In the genomic region with DNA sequence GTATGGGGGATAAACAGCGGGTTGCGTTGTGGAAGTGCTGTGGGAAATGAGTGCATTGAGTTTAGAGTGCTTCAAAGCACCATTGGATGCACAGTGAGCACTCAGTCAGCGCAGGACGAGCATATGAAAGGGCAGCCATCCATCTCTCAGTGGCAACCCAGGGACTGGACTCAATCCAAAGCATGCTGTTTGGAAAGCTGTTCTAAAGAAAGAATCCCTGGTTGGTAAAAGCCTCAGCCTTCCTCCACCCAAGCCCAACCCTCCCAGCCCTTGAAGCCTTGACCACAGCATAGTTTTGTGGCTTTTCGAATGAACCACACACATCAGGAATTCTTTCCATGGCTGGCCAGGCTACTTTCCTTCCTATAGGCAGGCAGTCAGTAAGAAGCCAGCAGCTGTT, we compare ENCODE assay signal across 10 mouse cellular contexts.
DNase-seq lines count a peak whose midpoint lies in the region; ATAC-seq lines count a peak whose summit lies in the region.
"Had no signal": no experiment of that assay in that cellular context is flagged by ENCODE, and none has a peak within 500 bp of the region (broad histone marks: within the 10 kb centered on the region; RNA-seq: fewer than 3 reads in every experiment).

No protein-coding gene starts in this region.

- H3K27me3 ChIP-seq in forebrain, embryonic 13.5 days, result 0 out of 2 replicates have a peak, but pooled peaks cover 4% of the 10 kb centered on the region
- 0 out of 2 replicates have a peak, but pooled peaks cover 5% of the 10 kb centered on the region for H3K27me3 ChIP-seq in forebrain, embryonic 10.5 days (ENCODE audit: poor library complexity, severe bottlenecking)
- no peaks in the 10 kb centered on the region for H3K27me3 ChIP-seq in midbrain, embryonic 14.5 days (ENCODE audit: control insufficient read depth, insufficient read depth, low read length)
- H3K27me3 ChIP-seq in midbrain, embryonic 16.5 days (ENCODE audit: control insufficient read depth, insufficient read depth, low read depth, low read length), result peaks cover 3% of the 10 kb centered on the region
- H3K27me3 ChIP-seq in neural tube, embryonic 13.5 days, result no peaks in the 10 kb centered on the region
- H3K27me3 ChIP-seq: limb, embryonic 12.5 days had no signal

- no peaks in the 10 kb centered on the region for H3K9me3 ChIP-seq in forebrain, embryonic 13.5 days (replicated peaks)
- no peaks in the 10 kb centered on the region for H3K9me3 ChIP-seq in forebrain, embryonic 10.5 days
- no peaks in the 10 kb centered on the region for H3K9me3 ChIP-seq in midbrain, embryonic 14.5 days (ENCODE audit: control insufficient read depth, low read length)
- no peaks in the 10 kb centered on the region for H3K9me3 ChIP-seq in midbrain, embryonic 16.5 days (replicated peaks; ENCODE audit: control insufficient read depth, low read length, poor library complexity, severe bottlenecking)
- H3K9me3 ChIP-seq in neural tube, embryonic 13.5 days, result no peaks in the 10 kb centered on the region
- H3K9me3 ChIP-seq: limb, embryonic 12.5 days had no signal

- H3K36me3 ChIP-seq in forebrain, embryonic 13.5 days (ENCODE audit: poor library complexity, severe bottlenecking), result no peaks in the 10 kb centered on the region
- no peaks in the 10 kb centered on the region for H3K36me3 ChIP-seq in forebrain, embryonic 10.5 days (replicated peaks)
- H3K36me3 ChIP-seq in midbrain, embryonic 14.5 days (ENCODE audit: control insufficient read depth, insufficient read depth, low read length), result no peaks in the 10 kb centered on the region
- no peaks in the 10 kb centered on the region for H3K36me3 ChIP-seq in midbrain, embryonic 16.5 days (ENCODE audit: control insufficient read depth, insufficient read depth, low read length)
- H3K36me3 ChIP-seq in neural tube, embryonic 13.5 days, result no peaks in the 10 kb centered on the region
- H3K36me3 ChIP-seq: limb, embryonic 12.5 days had no signal

- no peak overlapping the region for H3K4me3 ChIP-seq in forebrain, embryonic 13.5 days
- no peak overlapping the region for H3K4me3 ChIP-seq in forebrain, embryonic 10.5 days
- H3K4me3 ChIP-seq in midbrain, embryonic 14.5 days (replicated peaks; ENCODE audit: low read depth, low read length), result no peak overlapping the region
- H3K4me3 ChIP-seq in midbrain, embryonic 16.5 days (ENCODE audit: low read depth, low read length), result no peak overlapping the region
- no peak overlapping the region for H3K4me3 ChIP-seq in neural tube, embryonic 13.5 days
- H3K4me3 ChIP-seq: limb, embryonic 12.5 days had no signal

- no peak overlapping the region for H3K9ac ChIP-seq in forebrain, embryonic 13.5 days
- no peak overlapping the region for H3K9ac ChIP-seq in midbrain, embryonic 14.5 days (replicated peaks; ENCODE audit: low read length)
- no peak overlapping the region for H3K9ac ChIP-seq in midbrain, embryonic 16.5 days (ENCODE audit: low read depth, low read length)
- no peak overlapping the region for H3K9ac ChIP-seq in neural tube, embryonic 13.5 days
- H3K9ac ChIP-seq: limb, embryonic 12.5 days had no signal

- H3K4me1 ChIP-seq in forebrain, embryonic 13.5 days, result peaks cover 27% of the 10 kb centered on the region
- H3K4me1 ChIP-seq in forebrain, embryonic 10.5 days, result peaks cover 35% of the 10 kb centered on the region
- H3K4me1 ChIP-seq in midbrain, embryonic 14.5 days (ENCODE audit: control insufficient read depth, insufficient read depth, low read length), result peaks cover 14% of the 10 kb centered on the region; the same call in 1 of the 2 replicates
- H3K4me1 ChIP-seq in midbrain, embryonic 16.5 days (ENCODE audit: control insufficient read depth, insufficient read depth, low read length), result no peaks in the 10 kb centered on the region
- peaks cover 17% of the 10 kb centered on the region for H3K4me1 ChIP-seq in neural tube, embryonic 13.5 days (replicated peaks)
- H3K4me1 ChIP-seq: limb, embryonic 12.5 days had no signal

- no peak overlapping the region for H3K4me2 ChIP-seq in forebrain, embryonic 13.5 days
- H3K4me2 ChIP-seq in midbrain, embryonic 14.5 days (ENCODE audit: low read length), result no peak overlapping the region
- no peak overlapping the region for H3K4me2 ChIP-seq in midbrain, embryonic 16.5 days (ENCODE audit: low read length)
- no peak overlapping the region for H3K4me2 ChIP-seq in neural tube, embryonic 13.5 days
- H3K4me2 ChIP-seq: limb, embryonic 12.5 days had no signal

- 0 out of 2 replicates have a peak, but pooled peaks have one; percentile 33 for ATAC-seq in forebrain, embryonic 13.5 days
- no peak for ATAC-seq in midbrain, embryonic 14.5 days (ENCODE audit: low FRiP score, low TSS enrichment)
- no peak for ATAC-seq in midbrain, embryonic 16.5 days
- peak; percentile 59; the same call in 1 of the 2 replicates for ATAC-seq in neural tube, embryonic 13.5 days (ENCODE audit: low read depth)

- whole genome bisulfite sequencing in forebrain, embryonic 13.5 days, result 47% methylated on average over 5 of the region's 5 CpGs
- 75% methylated on average over 5 of the region's 5 CpGs for WGBS in forebrain, embryonic 10.5 days
- 48% methylated on average over 5 of the region's 5 CpGs for WGBS in midbrain, embryonic 14.5 days
- WGBS in midbrain, embryonic 16.5 days, result 67% methylated on average over 5 of the region's 5 CpGs
- WGBS in neural tube, embryonic 13.5 days, result 40% methylated on average over 5 of the region's 5 CpGs

- DNase-seq in forebrain, embryonic 10.5 days (ENCODE audit: extremely low spot score, low spot score), result no peak
- DNase-seq in midbrain, embryonic 14.5 days, result peak; percentile 52
- DNase-seq in cerebellum, adult 9-10 months, result peak; percentile 89
- DNase-seq in heart, adult 11 months, result no peak
- DNase-seq in gastrocnemius, postnatal 4 days (ENCODE audit: low spot score in 2 of 2), result no peak

- no peak overlapping the region for H3K27ac ChIP-seq in forebrain, embryonic 13.5 days
- no peak overlapping the region for H3K27ac ChIP-seq in forebrain, embryonic 10.5 days
- no peak overlapping the region for H3K27ac ChIP-seq in midbrain, embryonic 14.5 days (replicated peaks; ENCODE audit: low read depth, low read length)
- no peak overlapping the region for H3K27ac ChIP-seq in midbrain, embryonic 16.5 days (ENCODE audit: low read length)
- no peak overlapping the region for H3K27ac ChIP-seq in neural tube, embryonic 13.5 days (replicated peaks)
- H3K27ac ChIP-seq: limb, embryonic 12.5 days; macrophage had no signal

Comparison
In these comparisons a context has a peak if more than half of its experiments do, and no peak if none do; other contexts are left out.
1. ATAC-seq: peak in forebrain, embryonic 13.5 days (single experiment) and neural tube, embryonic 13.5 days (single experiment); none in midbrain, embryonic 14.5 days (single experiment) and midbrain, embryonic 16.5 days (single experiment).
2. DNase-seq: peak in midbrain, embryonic 14.5 days (single experiment) and cerebellum, adult 9-10 months (single experiment); none in forebrain, embryonic 10.5 days (single experiment), heart, adult 11 months (single experiment) and gastrocnemius, postnatal 4 days (0 of 2).